Mouse (Mus musculus) embryonic facial prominence, embryonic 10.5 days (tissue): ENCODE data around the gene Gtpbp1. TPM values are rescaled to one million over a fixed set of nuclear protein-coding genes. Genes with fewer than 3 reads are reported as not detected.

Source experiments
- DNase-seq: peaks from one replicate; pipeline ENCODE4 v3.0.0-alpha.2; 2017; ENCODE audit warnings: low spot score
- H3K27ac ChIP-seq: fragments of 300-500 bp; sonication (generic); replicated peaks from 2 replicates; pipeline ENCODE4 v1.5.1; 2016; ENCODE audit warnings: mild to moderate bottlenecking
- H3K27me3 ChIP-seq: fragments of 300-500 bp; sonication (generic); replicated peaks from 2 replicates; pipeline ENCODE4 v1.6.1; 2016; ENCODE audit warnings: low read depth, mild to moderate bottlenecking; ENCODE audit not compliant: poor library complexity, severe bottlenecking
- H3K36me3 ChIP-seq: fragments of 300-500 bp; sonication (generic); replicated peaks from 2 replicates; pipeline ENCODE4 v1.6.1; 2016; ENCODE audit warnings: mild to moderate bottlenecking, moderate library complexity
- H3K4me1 ChIP-seq: fragments of 300-500 bp; sonication (generic); 2 replicates; pipeline ENCODE4 v1.6.1; 2016
- H3K4me3 ChIP-seq: fragments of 300-500 bp; sonication (generic); 2 replicates; pipeline ENCODE4 v1.5.1; 2016; ENCODE audit warnings: mild to moderate bottlenecking, moderate library complexity
- H3K9me3 ChIP-seq: fragments of 300-500 bp; sonication (generic); 2 replicates; pipeline ENCODE4 v1.6.1; 2016; ENCODE audit warnings: mild to moderate bottlenecking
- WGBS: fragments of 180-500 bp; shearing (Covaris S2); methylation state at CpG from one replicate; pipeline ENCODE4 v1.1.7; 2016; 5-methylcytosine and 5-hydroxymethylcytosine counted together
- polyA plus RNA-seq: library from polyadenylated mRNA; unstranded; fragments of >200 nt; fragmentation: Nextera tagmentation; extraction: Ambion mirVana; gene quantifications from 2 replicates; pipeline ENCODE4 v1.2.1, GENCODE M21; 2016

Gtpbp1 gene
- polyA plus RNA-seq, 1 experiment from 2014 or later, result 47.7 TPM

- 78% methylated on average over 4 of the region's 4 CpGs for WGBS
- no peak overlapping the region for H3K27ac ChIP-seq
- no peaks in the 10 kb centered on the region for H3K9me3 ChIP-seq
- H3K36me3 ChIP-seq, result peaks cover 91% of the 10 kb centered on the region
- no peaks in the 10 kb centered on the region for H3K27me3 ChIP-seq
- H3K4me3 ChIP-seq, result no peak overlapping the region
- DNase-seq, result no peak
- H3K4me1 ChIP-seq, result peaks cover 11% of the 10 kb centered on the region
These were observed 43.0 kb downstream of the Gtpbp1 start for GRCm38 (mm10) chr15:79733640-79734039.

- H3K9me3 ChIP-seq, result no peaks in the 10 kb centered on the region
- no peak for DNase-seq
- no peak overlapping the region for H3K4me3 ChIP-seq
- peaks cover 91% of the 10 kb centered on the region for H3K36me3 ChIP-seq
- no peak overlapping the region for H3K27ac ChIP-seq
- peaks cover 18% of the 10 kb centered on the region for H3K4me1 ChIP-seq
- no peaks in the 10 kb centered on the region for H3K27me3 ChIP-seq
- WGBS, result 88% methylated on average over 8 of the region's 8 CpGs
These were observed 43.7 kb downstream of the Gtpbp1 start for GRCm38 (mm10) chr15:79734311-79734710.

- Histone ChIP-seq H3K27me3 (no peaks in the 10 kb centered on the region), H3K27ac (peak overlapping the region; percentile 96; the same call in 1 of the 2 replicates), H3K9me3 (no peaks in the 10 kb centered on the region), H3K36me3 (peaks cover 43% of the 10 kb centered on the region), H3K4me3 (peak overlapping the region; percentile 97), H3K4me1 (peaks cover 42% of the 10 kb centered on the region)
- 79% methylated on average over 3 of the region's 3 CpGs for WGBS
- no peak for DNase-seq
These were observed 50.1 kb downstream of the Gtpbp1 start for GRCm38 (mm10) chr15:79740739-79741138.

- H3K4me3 ChIP-seq, result peak overlapping the region; percentile 97
- peak overlapping the region; percentile 96 for H3K27ac ChIP-seq
- H3K9me3 ChIP-seq, result no peaks in the 10 kb centered on the region
- H3K36me3 ChIP-seq, result peaks cover 39% of the 10 kb centered on the region
- no peaks in the 10 kb centered on the region for H3K27me3 ChIP-seq
- H3K4me1 ChIP-seq, result peaks cover 41% of the 10 kb centered on the region
- WGBS, result 41% methylated on average over 14 of the region's 14 CpGs
- no peak for DNase-seq
These were observed 50.7 kb downstream of the Gtpbp1 start for GRCm38 (mm10) chr15:79741173-79741858.

- H3K27ac ChIP-seq, result peak within 1 kb of the TSS; percentile 96
- no peaks in the 10 kb centered on the region for H3K27me3 ChIP-seq
- peaks cover 41% of the 10 kb centered on the region for H3K4me1 ChIP-seq
- peak; percentile 93 for DNase-seq
- peak within 1 kb of the TSS; percentile 97 for H3K4me3 ChIP-seq
- peaks cover 31% of the 10 kb centered on the region for H3K36me3 ChIP-seq
- no peaks in the 10 kb centered on the region for H3K9me3 ChIP-seq
- WGBS, result under 1% methylated on average over 93 of the region's 93 CpGs
These were observed 51.5 kb downstream of the Gtpbp1 start, which contains the start of gene Sun2 for GRCm38 (mm10) chr15:79741921-79742705. Gene Sun2, minus strand, starts transcription at chr15:79742536.

- H3K4me3 ChIP-seq, result peak overlapping the region; percentile 97
- H3K9me3 ChIP-seq, result no peaks in the 10 kb centered on the region
- peaks cover 25% of the 10 kb centered on the region for H3K36me3 ChIP-seq
- peak overlapping the region; percentile 96 for H3K27ac ChIP-seq
- DNase-seq, result no peak
- peaks cover 41% of the 10 kb centered on the region for H3K4me1 ChIP-seq
- WGBS, result under 1% methylated on average over 23 of the region's 23 CpGs
- H3K27me3 ChIP-seq, result no peaks in the 10 kb centered on the region
These were observed 52.0 kb downstream of the Gtpbp1 start for GRCm38 (mm10) chr15:79742706-79743023.

GRCm38 (mm10) chr15:79744001-79744400 is 53.4 kb downstream of the Gtpbp1 start:
- peaks cover 12% of the 10 kb centered on the region for H3K36me3 ChIP-seq
- 93% methylated on average over 11 of the region's 11 CpGs for WGBS
- H3K9me3 ChIP-seq, result no peaks in the 10 kb centered on the region
- H3K27me3 ChIP-seq, result no peaks in the 10 kb centered on the region
- H3K4me3 ChIP-seq, result no peak overlapping the region
- peaks cover 35% of the 10 kb centered on the region for H3K4me1 ChIP-seq
- DNase-seq, result no peak
- no peak overlapping the region for H3K27ac ChIP-seq

GRCm38 (mm10) chr15:79744742-79745141 is 54.1 kb downstream of the Gtpbp1 start:
- H3K36me3 ChIP-seq, result peaks cover 5% of the 10 kb centered on the region
- peaks cover 28% of the 10 kb centered on the region for H3K4me1 ChIP-seq
- no peak overlapping the region for H3K27ac ChIP-seq
- no peaks in the 10 kb centered on the region for H3K9me3 ChIP-seq
- DNase-seq, result no peak
- H3K4me3 ChIP-seq, result no peak overlapping the region
- no peaks in the 10 kb centered on the region for H3K27me3 ChIP-seq
- WGBS, result 80% methylated on average over 8 of the region's 8 CpGs

GRCm38 (mm10) chr15:79745312-79745711 is 54.7 kb downstream of the Gtpbp1 start:
- Histone ChIP-seq H3K36me3 (peaks cover 4% of the 10 kb centered on the region; the same call in 1 of the 2 replicates), H3K9me3 (no peaks in the 10 kb centered on the region), H3K27ac (no peak overlapping the region), H3K4me3 (no peak overlapping the region), H3K4me1 (peaks cover 24% of the 10 kb centered on the region), H3K27me3 (no peaks in the 10 kb centered on the region)
- 86% methylated on average over 10 of the region's 10 CpGs for WGBS
- no peak for DNase-seq

GRCm38 (mm10) chr15:79745883-79746282 is 55.2 kb downstream of the Gtpbp1 start:
- H3K9me3 ChIP-seq, result no peaks in the 10 kb centered on the region
- no peak for DNase-seq
- WGBS, result 88% methylated on average over 5 of the region's 5 CpGs

GRCm38 (mm10) chr15:79747998-79748397 is 57.4 kb downstream of the Gtpbp1 start:
- Histone ChIP-seq H3K4me1 (peaks cover 6% of the 10 kb centered on the region), H3K27ac (no peak overlapping the region), H3K27me3 (no peaks in the 10 kb centered on the region), H3K36me3 (peaks cover 4% of the 10 kb centered on the region; the same call in 1 of the 2 replicates), H3K4me3 (0 out of 2 replicates have a peak overlapping the region, but pooled peaks have one; percentile 8), H3K9me3 (no peaks in the 10 kb centered on the region)
- whole genome bisulfite sequencing, result 47% methylated on average over 11 of the region's 11 CpGs
- peak; percentile 59 for DNase-seq

More at GRCm38 (mm10) chr15:79745883-79746282, 55.2 kb downstream of the Gtpbp1 start:
- no peaks in the 10 kb centered on the region for H3K27me3 ChIP-seq
- peaks cover 18% of the 10 kb centered on the region for H3K4me1 ChIP-seq
- no peak overlapping the region for H3K27ac ChIP-seq
- peaks cover 4% of the 10 kb centered on the region; the same call in 1 of the 2 replicates for H3K36me3 ChIP-seq
- H3K4me3 ChIP-seq, result no peak overlapping the region

- Histone ChIP-seq H3K27ac (no peak overlapping the region), H3K9me3 (no peaks in the 10 kb centered on the region), H3K4me1 (peaks cover 7% of the 10 kb centered on the region), H3K4me3 (no peak overlapping the region), H3K27me3 (no peaks in the 10 kb centered on the region), H3K36me3 (peaks cover 2% of the 10 kb centered on the region; the same call in 1 of the 2 replicates)
- no peak for DNase-seq
- WGBS, result 91% methylated on average over 7 of the region's 7 CpGs
These were observed 58.5 kb downstream of the Gtpbp1 start for GRCm38 (mm10) chr15:79749162-79749561.
